8 mouse cellular contexts compared by ENCODE assay signal in the genomic region with DNA sequence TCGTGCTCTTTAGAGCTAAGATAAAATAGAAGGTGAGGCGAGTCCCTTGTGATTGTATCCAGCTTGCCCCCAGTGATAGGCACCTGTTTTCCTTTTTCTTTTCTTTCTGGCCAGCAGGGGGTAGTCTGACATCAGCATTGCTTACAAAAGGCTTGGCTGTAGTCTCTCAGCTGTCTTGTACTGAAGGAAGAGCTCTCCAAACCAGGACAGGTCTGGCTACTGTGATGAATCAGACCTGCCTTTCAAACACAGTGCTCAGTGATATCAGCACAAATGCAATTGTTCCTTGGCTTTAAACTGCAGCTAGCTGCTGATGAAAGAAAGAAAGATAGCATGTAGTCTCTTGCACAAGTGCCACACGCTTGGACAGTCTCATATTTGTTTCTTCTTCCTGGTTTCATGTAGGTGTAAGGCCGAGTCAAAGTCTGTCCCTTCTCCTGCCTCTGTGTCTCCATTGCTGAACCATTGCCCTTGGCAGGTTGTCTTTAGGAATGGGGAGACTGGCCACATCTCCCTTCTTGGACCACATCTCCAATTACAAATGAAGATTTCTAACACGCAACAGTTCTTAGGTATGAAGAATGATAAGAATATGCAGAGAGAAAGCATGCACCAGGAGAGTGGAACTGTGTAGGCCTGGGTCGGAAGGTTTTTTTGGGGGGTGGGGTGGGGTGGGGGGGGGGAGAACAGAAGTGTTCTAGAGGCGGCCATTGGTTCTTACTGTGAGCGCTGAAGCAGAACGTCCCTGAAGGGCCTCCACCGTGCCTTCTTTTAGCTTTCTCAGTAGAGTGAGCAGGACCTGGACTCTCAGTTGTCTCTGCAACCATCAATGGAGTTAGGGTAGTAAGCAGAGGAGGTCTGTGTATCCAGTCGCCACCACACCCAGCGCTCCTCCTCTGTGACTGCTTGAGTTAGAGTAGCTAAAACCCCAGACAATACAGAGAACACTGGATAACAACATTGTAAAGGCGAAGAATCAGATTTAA.
A peak's percentile ranks its signal among the peaks of the same experiment; 100 is the strongest.
DNase-seq lines count a peak whose midpoint lies in the region; ATAC-seq and TF ChIP-seq lines count a peak whose summit lies in the region.

No protein-coding gene starts in this region.

- 66% methylated on average over 13 of the region's 13 CpGs for WGBS in hindbrain, embryonic 11.5 days
- 57% methylated on average over 13 of the region's 13 CpGs for WGBS in midbrain, embryonic 13.5 days
- 63% methylated on average over 13 of the region's 13 CpGs for WGBS in stomach, postnatal 0 days

- H3K9me3 ChIP-seq in hindbrain, embryonic 11.5 days (ENCODE audit: control insufficient read depth, low read length): no peaks in the 10 kb centered on the region
- no peaks in the 10 kb centered on the region for H3K9me3 ChIP-seq in midbrain, embryonic 13.5 days
- H3K9me3 ChIP-seq in stomach, postnatal 0 days (ENCODE audit: control insufficient read depth, low read length): no peaks in the 10 kb centered on the region

- peak; percentile 90 for TF ChIP-seq CTCF in layer of hippocampus, adult 2 months (conservative IDR thresholded peaks at IDR 0.05)
- peak; percentile 85 for TF ChIP-seq CTCF in stomach, postnatal 0 days (IDR thresholded peaks at IDR 0.05; ENCODE audit: low read depth)

- no peak overlapping the region for H3K4me3 ChIP-seq in hindbrain, embryonic 11.5 days (ENCODE audit: low read depth, low read length)
- no peak overlapping the region for H3K4me3 ChIP-seq in layer of hippocampus, adult 2 months
- H3K4me3 ChIP-seq in midbrain, embryonic 13.5 days (replicated peaks): no peak overlapping the region
- no peak overlapping the region for H3K4me3 ChIP-seq in stomach, postnatal 0 days (ENCODE audit: low read depth, low read length)

- TF ChIP-seq EP300 in stomach, postnatal 0 days (optimal IDR thresholded peaks at IDR 0.05): no peak

- no peaks in the 10 kb centered on the region for H3K4me1 ChIP-seq in hindbrain, embryonic 11.5 days (replicated peaks; ENCODE audit: control insufficient read depth, insufficient read depth, low read length)
- H3K4me1 ChIP-seq in midbrain, embryonic 13.5 days (replicated peaks): peaks cover 16% of the 10 kb centered on the region
- H3K4me1 ChIP-seq in stomach, postnatal 0 days (replicated peaks; ENCODE audit: control insufficient read depth, insufficient read depth): no peaks in the 10 kb centered on the region

- H3K36me3 ChIP-seq in hindbrain, embryonic 11.5 days (ENCODE audit: control insufficient read depth, insufficient read depth, low read length): no peaks in the 10 kb centered on the region
- no peaks in the 10 kb centered on the region for H3K36me3 ChIP-seq in midbrain, embryonic 13.5 days
- H3K36me3 ChIP-seq in stomach, postnatal 0 days (ENCODE audit: control insufficient read depth, insufficient read depth, low read length): no peaks in the 10 kb centered on the region

- H3K27me3 ChIP-seq in hindbrain, embryonic 11.5 days (ENCODE audit: control insufficient read depth, insufficient read depth, low read length): no peaks in the 10 kb centered on the region
- H3K27me3 ChIP-seq in midbrain, embryonic 13.5 days: no peaks in the 10 kb centered on the region
- no peaks in the 10 kb centered on the region for H3K27me3 ChIP-seq in stomach, postnatal 0 days (ENCODE audit: control insufficient read depth, insufficient read depth, low read length)

- H3K9ac ChIP-seq in hindbrain, embryonic 11.5 days (ENCODE audit: low read depth, low read length): no peak overlapping the region
- no peak overlapping the region for H3K9ac ChIP-seq in midbrain, embryonic 13.5 days (replicated peaks)
- no peak overlapping the region for H3K9ac ChIP-seq in stomach, postnatal 0 days (ENCODE audit: low read length)

- DNase-seq in cerebellum, postnatal 10 days: peak; percentile 65 to 70
- DNase-seq in cerebellum, adult 11 months: no peak
- DNase-seq in B cell, adult 2 months: peak; percentile 28 to 35
- DNase-seq in embryo, embryonic 11 days: peak; percentile 67
- peak; percentile 69 for DNase-seq in hindbrain, embryonic 11.5 days (ENCODE audit: low spot score)
- peak; percentile 47 to 70 for DNase-seq in layer of hippocampus, adult 2 months (ENCODE audit: low spot score in 2 of 2)
- peak; percentile 26 for DNase-seq in stomach, postnatal 0 days (ENCODE audit: low spot score)

- H3K27ac ChIP-seq in hindbrain, embryonic 11.5 days (ENCODE audit: low read depth, low read length): no peak overlapping the region
- no peak overlapping the region for H3K27ac ChIP-seq in layer of hippocampus, adult 2 months
- no peak overlapping the region for H3K27ac ChIP-seq in midbrain, embryonic 13.5 days
- H3K27ac ChIP-seq in stomach, postnatal 0 days (replicated peaks): no peak overlapping the region

- H3K4me2 ChIP-seq in hindbrain, embryonic 11.5 days (replicated peaks; ENCODE audit: low read depth, low read length): no peak overlapping the region
- H3K4me2 ChIP-seq in midbrain, embryonic 13.5 days (replicated peaks): no peak overlapping the region
- no peak overlapping the region for H3K4me2 ChIP-seq in stomach, postnatal 0 days (replicated peaks; ENCODE audit: low read depth)

- ATAC-seq in hindbrain, embryonic 11.5 days (ENCODE audit: low FRiP score): peak; percentile 81
- ATAC-seq in midbrain, embryonic 13.5 days: peak; percentile 87
- ATAC-seq in stomach, postnatal 0 days (ENCODE audit: low FRiP score, low TSS enrichment): no peak
